Mouse (Mus musculus) cerebellum, postnatal 14 days (tissue): Measurements from ENCODE around the gene Scpep1.
"Not testable (repeated sequence)": the region's sequence is repeated elsewhere in the genome, so short reads cannot be mapped to it uniquely, and the experiment has no call there.

ENCODE experiments used
- DNase-seq, 2 experiments: peaks; one replicate each; pipeline ENCODE4 v3.0.0; 2021; ENCODE audit warnings: mixed read lengths in 2 of 2

Scpep1 gene

DNA sequence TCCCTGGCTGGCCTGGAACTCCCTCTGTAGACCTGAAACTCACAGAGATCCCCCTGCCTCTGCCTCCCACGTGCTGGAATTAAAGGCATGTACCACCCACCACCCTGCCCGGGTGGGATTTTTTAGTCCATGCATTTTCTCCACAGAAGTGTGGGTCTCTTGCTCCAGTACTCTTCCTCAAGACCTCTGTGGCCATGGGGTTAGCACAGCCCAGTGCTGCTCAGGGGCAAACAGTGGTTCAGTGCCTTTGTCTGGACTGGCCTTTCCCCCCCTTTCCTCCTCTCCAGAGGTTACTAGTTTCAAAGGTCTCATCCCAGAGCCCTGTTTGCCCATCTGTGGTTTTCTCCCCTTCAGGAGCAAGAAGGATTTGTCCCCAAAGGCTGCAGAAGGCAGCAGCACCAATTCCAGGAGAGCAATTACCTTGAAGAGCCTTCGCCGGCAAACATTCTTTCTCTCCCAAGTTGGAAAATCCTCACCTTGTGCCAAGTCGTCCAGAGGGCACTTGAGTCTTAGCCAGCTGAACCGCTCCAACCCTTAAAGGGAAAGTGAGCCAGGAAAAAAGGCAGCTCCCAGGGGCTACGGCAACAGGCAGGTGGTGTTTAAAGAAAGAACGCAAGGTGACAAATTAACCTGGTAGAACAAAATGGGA lies 45.8 kb downstream of the Scpep1 start:
- DNase-seq: peak; percentile 30 to 35

DNA sequence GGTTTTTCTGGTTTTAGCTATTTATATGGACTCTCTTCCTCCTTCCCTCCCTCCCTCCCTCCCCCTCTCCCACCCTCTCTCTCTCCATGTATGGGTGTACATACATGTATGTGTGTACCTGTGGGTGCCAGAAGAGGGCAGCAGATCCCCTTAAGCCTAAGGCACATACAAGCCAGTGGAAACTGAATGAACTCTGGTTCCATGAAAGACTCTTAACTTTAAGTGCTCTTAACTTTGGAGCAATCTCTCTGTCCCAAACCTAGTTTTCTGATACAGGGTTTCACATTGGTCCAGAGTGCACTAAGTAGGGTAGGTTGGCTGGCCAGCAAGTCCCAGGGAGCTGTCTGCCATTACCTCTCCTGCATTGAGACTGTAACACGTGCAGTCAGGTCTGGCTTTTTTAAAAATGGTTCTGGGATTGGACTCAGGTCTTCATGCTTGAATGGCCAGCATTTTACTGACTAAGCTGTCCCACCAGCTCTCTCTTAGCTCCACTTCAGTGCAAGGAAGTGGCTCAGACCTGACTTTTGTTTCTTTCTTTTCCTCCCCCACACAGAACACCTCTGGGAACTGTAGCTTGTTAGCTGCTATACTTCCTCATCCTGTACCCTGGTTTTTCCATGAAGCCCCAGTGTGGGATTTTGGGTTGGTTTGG lies 46.6 kb downstream of the Scpep1 start:
- DNase-seq: peak; percentile 68 to 81

DNA sequence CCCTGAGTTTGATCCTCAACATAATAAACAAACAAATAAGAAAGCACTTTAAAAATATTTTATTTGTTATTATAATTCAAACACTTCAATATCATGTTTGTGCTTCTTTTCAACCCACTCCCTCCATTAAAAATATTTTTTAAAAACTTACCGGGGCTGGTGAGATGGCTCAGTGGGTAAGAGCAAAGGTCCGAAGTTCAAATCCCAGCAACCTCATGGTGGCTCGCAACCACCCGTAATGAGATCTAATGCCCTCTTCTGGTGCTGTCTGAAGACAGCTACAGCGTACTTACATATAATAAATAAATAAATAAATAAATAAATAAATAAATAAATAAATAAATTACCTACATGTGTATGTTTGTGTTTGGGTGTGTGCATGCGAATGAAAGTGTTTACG lies 47.4 kb downstream of the Scpep1 start:
- no peak for DNase-seq

DNA sequence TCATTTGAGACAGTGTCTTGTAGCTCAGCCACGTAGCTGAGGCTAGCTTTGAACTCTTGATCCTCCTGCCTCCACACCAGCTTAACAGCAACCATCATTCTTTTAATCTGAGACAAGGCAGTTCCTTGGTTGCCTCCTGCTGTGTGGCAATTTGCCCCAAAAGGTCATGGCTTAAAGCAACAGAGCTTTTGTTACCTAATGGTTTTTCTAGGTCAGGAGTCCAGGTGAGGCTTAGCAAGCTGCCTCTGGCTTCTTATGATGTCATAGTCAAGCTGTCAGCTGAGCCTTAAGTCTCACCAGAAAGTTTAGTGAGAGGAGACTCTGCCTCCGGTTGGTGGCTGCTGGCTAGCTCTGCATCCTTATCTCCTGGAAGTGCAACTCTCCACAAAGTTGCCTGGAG lies 49.6 kb downstream of the Scpep1 start:
- no peak for DNase-seq

DNA sequence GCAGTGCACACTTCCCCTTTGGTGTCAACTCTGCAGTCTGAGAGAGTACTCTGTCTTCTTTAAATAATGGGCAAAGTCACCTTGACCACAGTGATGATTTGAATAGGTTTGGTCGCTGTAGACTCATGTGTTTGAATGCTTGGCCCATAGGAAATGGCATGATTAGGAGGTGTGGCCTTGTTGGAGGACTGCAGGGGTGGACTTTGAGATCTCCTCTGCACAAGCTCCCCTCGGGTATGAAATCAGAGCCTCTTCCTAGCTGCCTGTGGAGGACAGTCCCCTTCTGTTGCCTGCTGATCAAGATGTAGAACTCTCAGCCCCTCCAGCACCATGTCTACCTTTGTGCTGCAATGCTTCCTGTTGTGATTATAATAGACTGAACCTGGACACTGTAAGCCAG lies 51.2 kb downstream of the Scpep1 start:
- DNase-seq: no peak

DNA sequence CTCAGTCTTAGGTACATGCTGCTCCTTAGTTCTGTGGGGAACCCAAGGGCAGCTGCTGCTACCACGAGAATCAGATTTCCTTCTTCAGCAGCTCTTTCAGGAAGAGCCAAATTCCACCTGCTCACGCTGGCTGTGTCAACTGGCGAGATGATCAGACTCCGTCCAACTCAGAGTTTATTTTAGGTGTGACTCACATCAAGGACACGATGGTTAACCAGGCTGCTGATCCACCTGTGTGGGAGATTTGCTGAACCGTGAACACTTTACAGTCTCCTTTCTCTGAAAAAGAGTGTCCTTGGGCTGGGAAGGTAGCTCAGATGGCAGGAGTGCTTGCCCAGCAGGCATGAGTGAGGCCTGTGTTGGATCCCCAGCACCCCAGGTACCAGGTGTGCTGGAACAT lies 52.5 kb downstream of the Scpep1 start:
- no peak for DNase-seq

DNA sequence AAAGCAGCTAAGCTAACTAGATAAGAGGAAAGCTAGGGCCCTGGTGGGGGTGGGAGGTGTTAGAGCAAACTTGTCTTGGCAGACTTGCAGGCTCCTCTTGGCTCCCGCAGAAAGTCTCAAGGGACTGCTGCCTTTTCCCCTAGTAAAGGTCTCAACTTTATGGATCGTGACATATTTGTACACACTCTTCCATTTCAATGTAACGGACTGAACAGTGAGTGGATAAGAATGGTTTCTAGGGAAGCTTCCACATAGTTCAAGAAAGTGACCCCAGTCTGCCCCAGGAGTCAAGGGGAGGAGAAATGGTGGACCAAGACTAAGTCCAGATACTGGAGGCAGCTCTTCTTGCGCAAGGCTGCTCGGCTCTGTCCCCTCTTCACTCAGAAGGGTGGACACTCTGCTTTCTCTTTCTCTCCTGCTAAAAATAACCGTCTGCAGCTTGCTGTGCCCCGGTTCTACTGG lies 53.9 kb downstream of the Scpep1 start:
- no peak for DNase-seq

DNA sequence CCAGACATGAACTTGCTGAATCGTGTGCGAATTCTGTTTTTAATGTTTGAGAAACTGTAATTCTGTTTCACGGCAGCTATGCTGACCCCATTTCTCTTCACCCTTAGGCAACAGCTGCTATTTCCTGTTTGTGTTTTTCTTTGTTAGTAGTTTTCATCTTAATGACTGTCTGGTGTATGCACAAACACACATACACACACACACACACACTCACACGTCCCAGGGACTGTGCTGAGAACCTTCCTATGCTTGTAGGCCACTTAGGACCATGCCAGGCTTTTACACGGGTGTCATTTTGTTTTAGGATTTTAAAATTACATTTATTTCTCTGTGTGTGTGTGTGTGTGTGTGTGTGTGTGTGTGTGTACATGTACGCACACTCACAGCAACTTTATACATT lies 55.7 kb downstream of the Scpep1 start:
- DNase-seq: no peak

DNA sequence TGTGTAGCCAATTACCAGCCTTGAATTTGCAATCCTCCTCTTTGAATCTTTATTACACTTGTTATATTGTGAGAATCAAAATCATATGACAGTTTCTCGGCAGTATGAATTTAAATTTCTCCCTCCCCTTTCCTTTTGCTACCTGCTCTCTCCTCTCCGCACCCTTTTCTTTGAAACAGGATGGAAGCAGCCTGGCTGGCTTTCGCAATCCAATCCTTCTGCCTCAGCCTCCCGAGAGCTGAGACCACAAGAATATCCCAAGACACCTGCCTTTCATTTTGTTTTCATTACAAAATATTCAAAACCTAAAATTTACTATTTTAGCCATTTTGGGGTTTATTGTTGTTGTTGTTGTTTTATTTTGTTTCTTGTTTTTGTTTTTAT lies 56.9 kb downstream of the Scpep1 start:
- DNase-seq: no peak

DNA sequence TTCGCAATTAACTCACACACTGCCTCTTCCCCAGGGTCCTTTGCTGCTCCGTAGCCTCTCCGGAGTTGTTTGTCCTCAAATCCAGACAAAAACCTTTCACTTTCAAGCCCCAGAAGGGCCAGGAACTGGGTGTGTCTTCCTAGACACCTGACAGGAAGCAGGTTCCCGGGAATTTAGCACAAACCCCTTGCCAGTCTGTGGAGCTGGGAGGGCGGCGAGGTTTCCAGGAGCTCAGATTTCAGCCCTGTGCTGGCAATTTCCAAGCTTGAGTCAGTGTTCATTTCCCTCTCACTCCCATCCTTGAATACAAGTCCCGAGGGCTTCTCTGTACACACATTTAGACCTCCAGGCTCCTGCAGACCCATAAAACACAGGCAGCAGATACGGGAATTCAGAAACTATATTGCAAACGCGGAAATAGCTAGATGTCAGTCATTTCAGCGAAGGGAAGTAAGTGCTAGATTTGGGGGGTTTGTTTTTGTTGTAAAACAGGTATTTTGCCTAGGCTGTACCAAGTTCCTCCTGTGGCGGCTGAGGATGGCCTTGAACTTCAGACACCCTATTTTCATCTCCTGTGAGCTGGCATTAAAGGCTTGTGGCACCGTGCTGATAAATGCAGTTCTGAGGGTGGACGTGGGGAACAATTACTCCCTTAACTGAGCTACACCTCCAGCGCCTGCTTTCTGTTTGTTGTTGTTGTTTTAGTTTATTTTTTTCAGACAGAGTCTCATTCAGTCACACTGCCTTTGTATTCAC lies 57.5 kb downstream of the Scpep1 start:
- DNase-seq: no peak

DNA sequence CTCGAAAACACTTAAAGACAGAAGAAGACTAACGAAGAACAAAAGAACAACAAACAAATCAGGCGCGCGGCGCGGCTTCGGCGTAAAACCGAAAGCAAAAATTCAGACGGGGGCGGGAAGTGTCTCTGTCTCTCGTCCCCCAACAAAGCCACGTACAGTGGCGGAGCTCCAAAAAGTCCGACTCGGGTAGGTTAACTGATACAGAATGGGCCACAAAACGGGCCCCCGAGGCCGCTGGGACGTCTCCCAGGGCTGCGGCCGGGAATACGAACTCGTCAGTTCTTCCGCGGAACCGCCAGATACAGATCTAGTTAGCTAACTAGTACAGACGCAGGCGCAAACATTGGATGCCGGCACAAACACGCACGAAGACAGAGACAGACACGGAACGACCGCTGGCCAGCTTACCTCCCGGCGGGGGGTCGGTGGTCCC lies 59.4 kb downstream of the Scpep1 start:
- DNase-seq: peak; percentile 26 to 54

DNA sequence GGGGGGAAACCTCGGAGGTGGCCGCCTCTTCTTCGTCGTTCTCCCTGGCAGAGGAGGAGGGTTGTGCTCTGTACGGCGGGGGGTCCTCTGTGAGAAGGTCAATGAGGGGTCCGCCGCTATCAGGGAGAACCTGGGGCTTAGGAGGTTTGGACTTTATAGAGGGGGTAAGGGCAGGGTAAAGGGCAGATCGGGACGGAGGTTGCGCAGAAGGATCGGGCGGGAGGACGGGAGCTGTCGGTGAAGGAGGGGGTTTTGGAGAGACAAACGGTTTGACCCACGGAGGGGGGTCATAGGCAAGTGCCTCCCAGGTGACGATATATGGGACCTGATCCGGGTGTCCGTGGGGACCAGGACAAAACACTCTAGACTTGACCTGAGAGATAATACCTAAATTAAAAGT lies 60.0 kb downstream of the Scpep1 start:
- peak; percentile 31 to 45 for DNase-seq

DNA sequence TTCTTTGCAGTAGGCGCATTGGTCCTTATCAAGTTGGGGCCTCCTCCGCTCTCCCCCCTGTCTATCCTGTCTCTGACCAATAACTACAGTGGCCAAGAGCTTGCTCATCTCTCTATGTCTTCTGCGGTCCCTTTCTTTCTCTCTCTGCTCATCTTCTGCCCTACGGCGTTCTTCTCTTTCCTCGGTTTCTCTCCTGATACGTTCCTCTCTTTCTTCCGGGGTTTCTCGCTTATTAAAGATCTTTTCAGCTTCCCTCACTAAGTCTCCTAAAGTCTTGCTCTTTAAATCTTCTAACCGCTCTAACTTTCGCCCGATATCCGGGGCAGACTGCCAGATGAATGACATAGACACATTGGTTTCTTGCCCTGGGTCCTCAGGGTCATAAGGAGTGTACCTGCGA lies 61.0 kb downstream of the Scpep1 start:
- peak in 1 of 2 experiments; percentile 17 for DNase-seq

DNA sequence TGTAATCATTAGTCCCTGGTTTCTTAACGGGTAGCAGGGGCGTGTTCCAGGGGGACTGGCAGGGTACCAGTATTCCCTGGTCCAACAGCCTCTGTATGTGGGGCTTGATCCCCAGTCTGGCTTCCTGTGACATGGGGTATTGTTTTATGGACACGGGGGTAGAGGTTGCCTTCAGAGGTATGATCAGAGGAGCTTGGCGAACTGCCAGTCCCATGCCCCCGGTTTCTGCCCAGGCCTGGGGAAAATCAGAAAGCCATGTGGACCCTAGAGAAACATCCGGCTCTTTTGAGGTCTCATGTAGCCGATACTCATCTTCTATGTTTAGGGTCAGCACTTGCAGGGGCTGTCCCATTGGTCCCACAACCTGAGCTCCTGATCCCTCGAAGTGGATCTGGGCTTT lies 61.8 kb downstream of the Scpep1 start:
- DNase-seq: not testable (repeated sequence)

DNA sequence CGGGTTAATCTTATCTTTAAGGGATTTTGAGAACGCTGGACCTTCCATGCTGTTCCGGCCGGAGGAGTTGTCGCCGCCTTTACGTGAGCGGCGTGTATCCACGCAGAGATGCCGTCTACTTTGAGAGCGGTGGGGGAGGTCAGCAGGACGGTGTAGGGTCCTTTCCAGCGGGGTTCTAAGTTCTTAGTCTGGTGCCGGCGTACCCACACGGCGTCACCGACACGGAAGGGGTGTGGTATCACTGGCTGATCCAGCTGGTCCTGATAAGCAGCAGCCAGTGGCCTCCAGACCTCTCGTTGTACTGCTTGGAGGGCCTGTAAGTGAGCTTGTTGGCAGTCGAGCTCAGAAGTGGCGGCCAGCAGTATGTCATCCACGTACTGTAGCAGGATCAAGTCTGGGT lies 62.5 kb downstream of the Scpep1 start:
- peak; percentile 14 to 20 for DNase-seq

DNA sequence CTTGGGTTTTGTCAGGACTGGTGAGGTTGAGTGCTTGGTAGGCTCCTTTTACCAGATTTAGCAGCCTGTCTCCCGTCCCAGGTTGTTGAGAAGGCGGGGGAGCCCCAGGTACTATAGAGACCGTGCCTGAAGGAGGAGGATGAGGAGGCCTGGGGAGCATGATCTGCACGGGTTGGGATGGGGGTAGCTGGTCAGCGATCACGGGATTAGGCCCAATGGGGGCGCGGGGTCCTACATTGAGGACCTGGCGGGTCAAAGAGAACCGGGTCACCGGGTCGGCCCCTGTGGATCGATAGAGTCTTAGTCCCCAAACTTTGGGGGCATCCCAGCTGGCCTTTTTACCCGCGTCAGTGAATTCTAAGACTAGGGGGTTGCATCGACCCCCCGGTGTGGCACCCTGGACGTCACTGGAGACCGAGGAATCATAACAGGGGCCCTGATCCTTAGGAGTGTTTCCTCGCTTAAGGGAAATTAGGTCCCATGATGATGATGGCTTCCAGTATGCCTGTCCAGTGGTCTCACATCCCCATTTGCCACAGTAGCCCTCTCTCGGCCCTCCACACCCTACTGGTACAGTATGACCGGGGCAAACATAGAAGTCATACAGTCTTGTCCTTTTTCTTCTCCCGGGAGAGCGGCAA lies 63.2 kb downstream of the Scpep1 start:
- peak; percentile 60 to 67 for DNase-seq

DNA sequence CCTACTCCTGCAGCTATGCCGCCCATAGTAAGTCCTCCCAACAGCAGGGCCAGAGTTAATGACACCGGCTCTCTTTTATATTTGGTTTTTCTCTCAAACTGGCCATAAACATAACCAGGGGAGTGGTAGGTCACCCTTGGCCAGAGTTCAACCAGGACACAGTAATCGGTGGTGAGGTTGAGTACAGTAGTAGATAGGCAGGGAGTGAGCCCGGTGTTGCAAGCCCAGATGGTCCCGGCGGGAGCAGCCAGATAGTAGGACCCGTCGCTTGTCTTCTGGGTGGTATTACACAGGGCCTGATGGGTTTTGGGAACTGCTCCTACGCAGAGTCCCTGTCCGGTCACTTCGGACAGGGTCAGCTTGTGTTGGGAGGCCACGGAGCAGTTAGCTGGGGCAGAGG lies 63.8 kb downstream of the Scpep1 start:
- DNase-seq: peak; percentile 57 to 65

DNA sequence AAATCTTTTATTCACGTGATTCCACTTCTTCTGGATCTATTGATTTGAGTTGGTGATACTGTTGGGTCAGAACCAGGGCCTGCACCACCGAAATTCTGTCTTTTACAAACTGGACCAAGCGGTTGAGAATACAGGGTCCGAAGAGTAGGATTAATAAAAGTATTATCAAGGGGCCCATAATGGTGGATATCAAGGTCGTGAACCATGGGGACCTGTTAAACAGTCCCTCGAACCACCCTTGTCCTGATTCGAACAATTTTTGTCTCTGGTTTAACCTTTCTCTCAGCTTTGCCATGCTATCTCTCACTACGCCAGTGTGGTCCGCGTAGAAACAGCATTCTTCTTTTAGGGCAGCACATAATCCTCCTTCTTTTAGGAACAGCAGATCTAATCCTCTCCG lies 64.4 kb downstream of the Scpep1 start:
- peak in 1 of 2 experiments; percentile 41 for DNase-seq

DNA sequence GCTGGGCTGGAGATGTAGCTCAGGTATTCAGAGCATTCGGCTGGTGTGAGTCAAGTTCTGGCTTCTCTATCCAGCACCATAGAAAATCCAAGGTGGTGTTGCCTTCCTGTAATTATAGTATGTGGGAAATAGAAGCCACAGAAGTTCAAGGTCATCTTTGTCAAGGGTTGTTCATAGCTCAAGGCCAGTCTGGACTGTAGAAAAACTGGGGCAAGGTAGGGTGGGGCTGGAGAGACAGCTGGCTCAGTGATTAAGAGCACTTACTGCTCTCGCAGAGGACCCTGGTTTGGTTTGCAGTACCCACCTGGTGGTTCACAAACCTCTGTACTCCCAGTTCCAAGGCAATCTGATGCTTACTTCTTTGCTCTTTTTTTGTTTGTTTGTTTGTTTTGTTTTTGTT lies 66.3 kb downstream of the Scpep1 start:
- no peak for DNase-seq

DNA sequence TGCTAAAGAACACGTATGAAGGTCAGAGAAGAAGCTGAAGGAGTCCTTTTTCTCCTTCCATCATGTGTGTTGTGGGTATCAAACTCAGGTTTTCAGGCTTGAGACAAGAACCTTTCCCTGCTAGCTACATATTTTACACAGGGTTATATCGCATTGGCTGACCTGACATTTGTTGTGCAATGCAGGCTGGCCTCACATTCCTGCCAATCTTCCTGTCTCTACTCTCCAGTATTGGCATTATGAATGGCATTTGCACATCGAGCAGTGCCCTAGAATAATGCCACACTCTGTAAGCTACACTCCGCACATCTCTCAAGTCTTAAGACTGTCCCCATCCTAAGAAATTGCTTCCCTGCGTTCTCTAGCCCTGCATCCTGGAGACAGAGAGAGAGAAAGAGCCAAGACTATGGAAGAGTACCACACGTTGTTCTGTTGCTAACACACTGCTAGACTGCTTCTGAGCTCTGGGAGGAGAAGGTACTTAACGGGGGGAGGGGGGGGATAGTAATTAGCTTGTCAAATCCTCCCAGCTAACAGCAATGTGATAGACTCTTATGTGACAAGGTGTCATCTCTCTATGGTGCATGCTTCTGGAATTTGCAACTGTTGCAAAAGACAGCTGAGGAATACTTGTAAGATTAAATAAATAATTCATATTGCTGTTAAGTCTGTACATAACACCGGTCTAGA lies 70.7 kb downstream of the Scpep1 start:
- no peak for DNase-seq

DNA sequence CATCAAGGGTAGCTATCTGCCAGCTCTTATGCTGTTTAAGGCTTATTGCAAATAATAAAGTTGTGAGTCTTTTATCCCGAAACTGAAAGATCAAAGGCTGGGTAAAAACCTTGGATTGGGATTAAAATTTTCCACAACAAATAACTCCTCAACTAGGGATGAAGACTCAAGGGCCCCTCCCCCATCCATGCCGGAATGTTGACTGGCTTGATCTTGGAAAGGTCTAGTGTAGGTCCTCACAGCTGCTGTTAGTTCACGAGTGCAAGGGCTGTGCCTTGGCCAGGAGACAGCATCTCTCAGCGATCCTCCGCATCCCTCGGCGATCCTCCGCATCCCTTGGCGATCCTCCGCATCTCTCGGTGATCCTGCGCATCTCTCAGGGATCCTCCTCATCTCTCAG lies 77.3 kb downstream of the Scpep1 start:
- no peak for DNase-seq
